Mouse (Mus musculus): ENCODE data around the gene Ankrd13a.
"Not testable (repeated sequence)": the region's sequence is repeated elsewhere in the genome, so short reads cannot be mapped to it uniquely, and the experiment has no call there.

The Ankrd13a gene

GRCm38 (mm10) chr5:114829740-114830139, 55.3 kb downstream of the Ankrd13a start:
- no peak for DNase-seq (ENCODE audit: low read depth, low spot score)

DNA sequence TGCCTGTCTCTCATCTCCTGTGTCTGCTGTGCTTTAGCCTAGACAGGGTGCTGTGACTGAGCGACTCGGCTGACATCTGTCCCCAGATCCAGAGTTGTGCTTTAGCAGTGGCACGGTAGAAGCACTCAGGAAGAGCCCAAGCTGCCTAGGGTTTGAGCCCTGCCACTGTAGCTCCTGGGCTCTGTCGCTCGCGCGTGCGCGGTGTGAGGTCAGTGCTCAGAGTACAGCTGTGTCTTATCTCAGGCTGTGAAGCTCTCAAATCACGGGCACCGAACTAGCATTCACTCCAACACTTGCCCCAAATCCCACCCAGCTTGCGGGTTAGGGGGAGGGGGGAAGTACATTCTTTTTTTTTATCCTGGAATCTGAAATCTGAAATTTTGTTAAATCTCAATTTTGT, 62.4 kb downstream of the Ankrd13a start:
- DNase-seq (ENCODE audit: low read depth, low spot score) = no peak

GRCm38 (mm10) chr5:114840481-114840880, 66.0 kb downstream of the Ankrd13a start:
- DNase-seq (ENCODE audit: low read depth, low spot score) = not testable (repeated sequence)

DNA sequence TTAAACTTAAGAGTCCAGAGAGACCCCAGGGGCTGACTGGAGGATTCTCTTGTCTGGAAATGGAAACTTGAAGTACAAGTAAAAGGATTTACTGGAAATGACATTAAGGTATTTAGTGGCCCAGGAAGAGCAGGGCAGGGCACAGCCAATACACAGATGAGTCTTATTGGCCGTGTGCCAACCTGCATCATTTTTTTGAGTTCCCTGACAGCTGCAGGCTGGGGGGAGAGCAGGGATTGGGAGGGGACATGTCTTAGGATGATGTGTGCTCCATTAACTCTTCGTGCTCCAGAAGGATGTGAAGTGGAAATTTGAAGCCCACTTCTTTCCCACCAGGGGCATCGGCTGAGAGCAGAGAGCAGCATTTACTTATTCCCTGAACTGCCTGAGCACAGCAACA, 67.7 kb downstream of the Ankrd13a start:
- not testable (repeated sequence) for DNase-seq (ENCODE audit: low read depth, low spot score)

DNA sequence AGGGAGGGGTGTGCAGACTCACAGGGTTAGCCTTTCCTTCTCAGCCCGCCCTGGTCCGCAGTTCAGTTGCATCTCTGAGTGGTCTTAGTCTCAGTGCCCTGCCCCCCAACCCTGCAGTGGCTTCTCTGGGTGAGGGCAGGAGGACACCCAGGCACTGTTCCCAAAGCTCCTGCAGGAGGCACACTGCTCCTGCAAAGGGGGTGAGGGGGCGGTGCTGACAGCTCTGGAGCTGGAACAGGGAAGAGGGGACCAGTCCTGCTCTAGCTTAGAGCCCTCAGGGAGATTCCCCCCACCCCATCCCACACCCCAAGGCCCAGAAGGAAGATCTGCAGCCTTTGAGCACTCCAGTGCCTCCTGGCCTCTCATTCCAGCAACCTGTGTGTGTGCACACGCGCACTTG, 68.2 kb downstream of the Ankrd13a start:
- DNase-seq (ENCODE audit: low read depth, low spot score) = no peak

DNA sequence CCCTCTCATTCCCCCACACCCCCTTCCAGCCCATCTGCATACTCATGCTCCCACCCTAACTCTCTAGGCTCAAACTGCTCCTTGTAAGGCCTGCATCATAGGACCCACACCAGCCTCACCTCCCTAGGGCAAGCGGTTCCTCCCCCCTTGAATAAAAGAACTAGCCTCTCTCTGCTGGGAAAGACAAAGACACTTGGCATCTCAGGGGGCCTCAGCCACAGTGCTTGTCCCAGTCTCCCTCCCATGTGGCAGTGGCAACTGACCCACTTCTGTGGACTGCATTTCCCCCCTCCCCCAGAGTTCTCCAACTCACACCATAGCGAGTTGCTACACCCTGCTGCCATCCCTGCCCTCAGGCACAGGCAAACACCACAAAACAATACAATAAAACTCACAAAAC, 69.9 kb downstream of the Ankrd13a start:
- not testable (repeated sequence) for DNase-seq (ENCODE audit: low read depth, low spot score)

GRCm38 (mm10) chr5:114851565-114852236, 77.2 kb downstream of the Ankrd13a start:
- no peak for DNase-seq (ENCODE audit: low read depth, low spot score)

DNA sequence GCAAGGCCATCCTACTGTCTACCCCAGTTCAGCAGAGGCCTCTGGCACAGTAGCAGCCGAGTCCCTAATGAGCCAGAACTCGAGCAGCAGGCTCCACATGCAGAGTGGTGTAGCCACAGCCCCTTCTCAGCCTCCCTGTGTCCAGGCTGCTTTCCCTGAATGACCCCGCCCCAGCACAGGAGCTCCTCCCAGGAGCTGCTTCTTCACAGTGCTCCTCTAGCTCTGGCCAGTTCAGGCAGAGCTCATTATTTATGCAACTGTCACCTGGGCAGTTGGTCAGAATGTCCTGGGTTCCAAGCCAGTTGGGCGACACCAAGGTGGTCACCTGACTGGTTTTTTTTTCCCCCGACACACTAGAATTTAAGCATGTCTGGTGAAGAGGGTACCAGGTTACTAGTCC, 78.9 kb downstream of the Ankrd13a start, which contains the start of gene 4930519G04Rik:
4930519G04Rik (plus strand) TSS at position 301 of the 400 bp plus-strand sequence.
- DNase-seq (ENCODE audit: low read depth, low spot score) = not testable (repeated sequence)

All from brain, embryonic 18.5 days (tissue).